Mouse (Mus musculus): Measurements from ENCODE around the gene Zfp64.

The Zfp64 gene

GRCm38 (mm10) chr2:168954835-168955716 lies at the start of gene Zfp64:
TSS of gene Zfp64 (minus strand) at chr2:168955587.
- peak; percentile 86 for DNase-seq (ENCODE audit: low spot score)

GRCm38 (mm10) chr2:168992642-168993420 lies 37.4 kb upstream of the Zfp64 start:
- no peak for DNase-seq (ENCODE audit: low spot score)

GRCm38 (mm10) chr2:168990957-168991356 lies 35.6 kb upstream of the Zfp64 start:
- DNase-seq (ENCODE audit: low spot score) = no peak

GRCm38 (mm10) chr2:168990061-168990753 lies 34.8 kb upstream of the Zfp64 start:
- DNase-seq (ENCODE audit: low spot score) = no peak

GRCm38 (mm10) chr2:168988056-168988455 lies 32.7 kb upstream of the Zfp64 start:
- DNase-seq (ENCODE audit: low spot score) = no peak

GRCm38 (mm10) chr2:168987421-168987820 lies 32.0 kb upstream of the Zfp64 start:
- no peak for DNase-seq (ENCODE audit: low spot score)

- DNase-seq (ENCODE audit: low spot score) = no peak
Measured at GRCm38 (mm10) chr2:168981951-168982350, 26.6 kb upstream of the Zfp64 start.

- no peak for DNase-seq (ENCODE audit: low spot score)
Measured at GRCm38 (mm10) chr2:168981448-168981847, 26.1 kb upstream of the Zfp64 start.

- peak; percentile 20 for DNase-seq (ENCODE audit: low spot score)
Measured at GRCm38 (mm10) chr2:168980859-168981258, 25.5 kb upstream of the Zfp64 start.

GRCm38 (mm10) chr2:168979742-168980141 lies 24.4 kb upstream of the Zfp64 start:
- DNase-seq (ENCODE audit: low spot score) = peak; percentile 22

GRCm38 (mm10) chr2:168978031-168978430 lies 22.6 kb upstream of the Zfp64 start:
- DNase-seq (ENCODE audit: low spot score) = no peak

GRCm38 (mm10) chr2:168970131-168970530 lies 14.7 kb upstream of the Zfp64 start:
- no peak for DNase-seq (ENCODE audit: low spot score)

GRCm38 (mm10) chr2:168968136-168968925 lies 12.9 kb upstream of the Zfp64 start:
- no peak for DNase-seq (ENCODE audit: low spot score)

GRCm38 (mm10) chr2:168966525-168966924 lies 11.1 kb upstream of the Zfp64 start:
- no peak for DNase-seq (ENCODE audit: low spot score)

- DNase-seq (ENCODE audit: low spot score) = no peak
Measured at GRCm38 (mm10) chr2:168964849-168965248, 9.5 kb upstream of the Zfp64 start.

- no peak for DNase-seq (ENCODE audit: low spot score)
Measured at GRCm38 (mm10) chr2:168961729-168962666, 6.6 kb upstream of the Zfp64 start.

GRCm38 (mm10) chr2:168960814-168961213 lies 5.4 kb upstream of the Zfp64 start:
- no peak for DNase-seq (ENCODE audit: low spot score)

GRCm38 (mm10) chr2:168959339-168959885 lies 4.0 kb upstream of the Zfp64 start:
- no peak for DNase-seq (ENCODE audit: low spot score)

- DNase-seq (ENCODE audit: low spot score) = no peak
Measured at GRCm38 (mm10) chr2:168955850-168956346, 511 bp upstream of the Zfp64 start.

- no peak for DNase-seq (ENCODE audit: low spot score)
Measured at GRCm38 (mm10) chr2:168954376-168954775, 1.0 kb downstream of the Zfp64 start.

Data from urinary bladder, postnatal 14 days (tissue).